Mouse (Mus musculus): ENCODE measurements around the gene Syne4.

- TF ChIP-seq ZC3H11A (IDR thresholded peaks at IDR 0.05; ENCODE audit: borderline replicate concordance, low read depth, low read length) (no peak), CHD2 (IDR thresholded peaks at IDR 0.05; ENCODE audit: low read depth, low read length) (no peak), ZNF384 (IDR thresholded peaks at IDR 0.05; ENCODE audit: low read depth, low read length) (no peak), MAFK (IDR thresholded peaks at IDR 0.05; ENCODE audit: insufficient read depth, low read depth, low read length) (no peak), HCFC1 (IDR thresholded peaks at IDR 0.05; ENCODE audit: borderline replicate concordance, insufficient read depth, low read length) (no peak)
These were observed 23.1 kb upstream of the Syne4 start, which contains the start of gene Clip3 for GRCm38 (mm10) chr7:30291215-30292131.

Data from ES-E14 (cell line).